Mouse (Mus musculus) midbrain, embryonic 14.5 days (tissue): ENCODE data around the gene Ldb3. TPM values are rescaled to one million over a fixed set of nuclear protein-coding genes. Genes with fewer than 3 reads are reported as not detected.

Experiments
- ATAC-seq: fragments of 200-750 bp; cut with Nextera tagmentation; 2 replicates; pipeline ENCODE4 v1.8.0; 2017; ENCODE audit warnings: moderate number of reproducible peaks, moderate library complexity; ENCODE audit not compliant: low FRiP score, low TSS enrichment
- DNase-seq: peaks from one replicate; pipeline ENCODE4 v3.0.0-alpha.2; 2015
- H3K27ac ChIP-seq: fragments of 300-500 bp; sonication (generic); replicated peaks from 2 replicates; pipeline ENCODE4 v1.5.1; 2014; ENCODE audit warnings: mild to moderate bottlenecking, low read depth, low read length, moderate library complexity
- H3K27me3 ChIP-seq: fragments of 300-500 bp; sonication (generic); 2 replicates; pipeline ENCODE4 v1.6.1; 2014; ENCODE audit warnings: low read length, control low read depth, mixed read lengths; ENCODE audit not compliant: control insufficient read depth, insufficient read depth
- H3K36me3 ChIP-seq: fragments of 300-500 bp; sonication (generic); 2 replicates; pipeline ENCODE4 v1.6.1; 2014; ENCODE audit warnings: low read length, control low read depth; ENCODE audit not compliant: control insufficient read depth, insufficient read depth
- H3K4me1 ChIP-seq: fragments of 300-500 bp; sonication (generic); 2 replicates; pipeline ENCODE4 v1.6.1; 2014; ENCODE audit warnings: mild to moderate bottlenecking, antibody characterized with exemption, low read length, control low read depth; ENCODE audit not compliant: control insufficient read depth, insufficient read depth
- H3K4me2 ChIP-seq: fragments of 300-500 bp; sonication (generic); 2 replicates; pipeline ENCODE4 v1.6.1; 2014; ENCODE audit warnings: mild to moderate bottlenecking, low read length, moderate library complexity
- H3K4me3 ChIP-seq: fragments of 300-500 bp; sonication (generic); replicated peaks from 2 replicates; pipeline ENCODE4 v1.5.1; 2014; ENCODE audit warnings: low read depth, low read length
- H3K9ac ChIP-seq: fragments of 300-500 bp; sonication (generic); replicated peaks from 2 replicates; pipeline ENCODE4 v1.6.1; 2014; ENCODE audit warnings: mild to moderate bottlenecking, low read length, moderate library complexity
- H3K9me3 ChIP-seq: fragments of 300-500 bp; sonication (generic); 2 replicates; pipeline ENCODE4 v1.6.1; 2016; ENCODE audit warnings: low read length, control low read depth, mixed read lengths; ENCODE audit not compliant: control insufficient read depth
- WGBS: fragments of 180-500 bp; shearing (Covaris S2); extraction: QIAGEN DNeasy Blood & Tissue Kit; methylation state at CpG from one replicate; pipeline ENCODE4 v1.1.7; 2014; 5-methylcytosine and 5-hydroxymethylcytosine counted together
- polyA plus RNA-seq: library from polyadenylated mRNA; unstranded; fragments of >200 nt; fragmentation: Nextera tagmentation; extraction: Ambion mirVana; gene quantifications from 2 replicates; pipeline ENCODE4 v1.2.1, GENCODE M21; 2014

Ldb3 gene
- polyA plus RNA-seq, 1 experiment from 2014 or later, result 0.50 TPM

- 85% methylated on average over 5 of the region's 5 CpGs for WGBS
- Histone ChIP-seq H3K9ac (no peak overlapping the region), H3K4me2 (no peak overlapping the region), H3K4me1 (no peaks in the 10 kb centered on the region), H3K9me3 (no peaks in the 10 kb centered on the region), H3K27me3 (no peaks in the 10 kb centered on the region), H3K27ac (no peak overlapping the region), H3K36me3 (no peaks in the 10 kb centered on the region), H3K4me3 (no peak overlapping the region)
- DNase-seq (no peak), ATAC-seq (no peak)
Observed at GRCm38 (mm10) chr14:34541896-34542295, 46.6 kb downstream of the Ldb3 start.

DNA sequence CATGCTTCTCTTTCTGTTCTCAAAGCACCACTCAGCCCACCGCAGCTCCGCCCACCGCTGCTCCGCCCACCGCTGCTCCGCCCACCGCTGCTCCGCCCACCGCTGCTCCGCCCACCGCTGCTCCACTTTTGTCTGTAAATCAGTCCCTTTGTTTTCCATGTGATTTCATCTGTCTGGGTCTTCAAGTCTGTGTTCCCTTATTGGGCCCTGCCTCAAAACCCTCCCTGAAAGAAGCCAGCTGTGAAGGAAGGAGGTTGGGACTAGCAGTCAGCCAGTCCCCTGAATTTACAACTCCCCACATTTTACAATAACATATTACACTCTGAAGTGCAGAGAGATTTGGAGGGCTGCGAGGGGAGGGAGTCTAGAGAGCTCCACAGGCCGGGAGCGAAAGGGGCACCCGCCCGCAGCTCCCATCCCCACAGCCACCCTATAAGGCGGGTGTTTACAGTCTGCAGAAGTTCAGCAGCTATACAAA lies 47.8 kb downstream of the Ldb3 start:
- WGBS, result 15% methylated on average over 17 of the region's 17 CpGs
- H3K9me3 ChIP-seq, result no peaks in the 10 kb centered on the region
- no peaks in the 10 kb centered on the region for H3K36me3 ChIP-seq
- no peak overlapping the region for H3K27ac ChIP-seq
- no peak for DNase-seq
- no peak for ATAC-seq
- H3K4me1 ChIP-seq, result no peaks in the 10 kb centered on the region
- H3K27me3 ChIP-seq, result no peaks in the 10 kb centered on the region
- H3K4me2 ChIP-seq, result no peak overlapping the region
- no peak overlapping the region for H3K9ac ChIP-seq
- H3K4me3 ChIP-seq, result no peak overlapping the region

DNA sequence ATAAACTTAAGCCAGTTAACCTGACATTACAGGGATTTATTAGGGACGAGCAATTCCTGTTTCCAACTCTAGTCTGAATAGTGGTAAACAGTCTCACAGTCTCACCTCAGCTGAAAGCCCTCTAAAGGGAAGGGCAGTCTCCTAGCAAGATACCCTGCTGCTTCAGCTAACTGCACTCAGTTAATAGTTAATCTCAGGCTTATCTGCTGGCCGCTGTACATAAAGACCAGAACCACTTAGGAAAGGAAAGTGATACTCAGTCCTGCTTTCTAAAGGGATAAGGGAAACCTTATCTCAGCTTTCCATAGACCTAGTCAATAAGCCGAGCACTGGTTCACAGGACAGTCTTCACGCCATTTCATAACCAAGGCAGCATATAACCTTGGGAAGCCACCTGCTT lies 52.6 kb downstream of the Ldb3 start:
- no peaks in the 10 kb centered on the region for H3K4me1 ChIP-seq
- WGBS, result 72% methylated on average over 4 of the region's 4 CpGs
- H3K9me3 ChIP-seq, result no peaks in the 10 kb centered on the region
- no peak overlapping the region for H3K4me2 ChIP-seq
- no peak overlapping the region for H3K4me3 ChIP-seq
- H3K27me3 ChIP-seq, result no peaks in the 10 kb centered on the region
- ATAC-seq (no peak), DNase-seq (no peak)
- no peak overlapping the region for H3K27ac ChIP-seq
- H3K9ac ChIP-seq, result no peak overlapping the region
- no peaks in the 10 kb centered on the region for H3K36me3 ChIP-seq

DNA sequence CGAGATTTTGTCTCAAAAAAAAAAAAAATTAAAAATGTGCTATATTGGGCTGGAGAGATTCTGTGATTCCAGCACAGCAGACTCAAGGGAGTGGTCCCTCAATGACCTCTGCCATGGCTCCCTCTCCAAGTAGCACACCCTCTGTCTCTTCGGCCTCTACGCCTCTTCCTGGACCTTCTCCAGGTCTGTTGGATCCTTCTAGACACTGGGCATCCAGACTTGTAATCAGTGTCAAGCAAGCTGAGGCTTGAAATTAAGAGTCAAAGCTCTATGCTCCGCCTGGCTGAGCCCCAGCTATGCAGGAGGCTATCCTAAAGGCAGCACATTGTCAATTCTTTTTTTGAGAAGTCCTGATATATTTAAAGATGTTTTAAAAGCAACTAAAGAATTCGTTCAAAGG lies 54.9 kb downstream of the Ldb3 start:
- 79% methylated on average over 5 of the region's 5 CpGs for WGBS
- no peak for ATAC-seq

DNA sequence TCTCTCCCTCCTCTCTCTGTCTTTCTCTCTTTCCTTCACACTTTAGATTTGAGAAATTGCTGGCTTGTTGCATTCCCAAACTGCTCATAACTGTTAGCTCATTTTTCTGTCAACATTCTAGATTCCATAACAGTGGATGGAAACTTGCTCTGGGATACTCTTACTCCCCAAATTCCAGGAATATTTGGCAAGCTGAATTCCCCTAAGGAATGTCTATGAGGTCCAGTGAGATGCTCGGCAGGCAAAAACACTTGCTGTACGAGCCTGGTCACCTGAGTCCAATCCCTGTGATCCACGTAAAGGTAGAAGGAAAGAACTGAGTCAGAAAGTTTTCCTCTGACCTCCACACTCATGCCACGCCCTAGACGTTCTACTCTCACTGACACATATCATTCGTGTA lies 55.9 kb downstream of the Ldb3 start:
- WGBS, result 89% methylated on average over 6 of the region's 6 CpGs
- Histone ChIP-seq H3K4me3 (no peak overlapping the region), H3K9ac (no peak overlapping the region), H3K36me3 (no peaks in the 10 kb centered on the region), H3K4me1 (no peaks in the 10 kb centered on the region), H3K27me3 (no peaks in the 10 kb centered on the region), H3K4me2 (no peak overlapping the region), H3K9me3 (no peaks in the 10 kb centered on the region), H3K27ac (no peak overlapping the region)
- no peak for DNase-seq
- ATAC-seq, result no peak

More for the DNA sequence above, 54.9 kb downstream of the Ldb3 start:
- no peak overlapping the region for H3K27ac ChIP-seq
- no peaks in the 10 kb centered on the region for H3K9me3 ChIP-seq
- DNase-seq, result no peak
- H3K9ac ChIP-seq, result no peak overlapping the region
- H3K4me1 ChIP-seq, result no peaks in the 10 kb centered on the region
- no peaks in the 10 kb centered on the region for H3K36me3 ChIP-seq
- no peaks in the 10 kb centered on the region for H3K27me3 ChIP-seq
- H3K4me2 ChIP-seq, result no peak overlapping the region
- H3K4me3 ChIP-seq, result no peak overlapping the region

DNA sequence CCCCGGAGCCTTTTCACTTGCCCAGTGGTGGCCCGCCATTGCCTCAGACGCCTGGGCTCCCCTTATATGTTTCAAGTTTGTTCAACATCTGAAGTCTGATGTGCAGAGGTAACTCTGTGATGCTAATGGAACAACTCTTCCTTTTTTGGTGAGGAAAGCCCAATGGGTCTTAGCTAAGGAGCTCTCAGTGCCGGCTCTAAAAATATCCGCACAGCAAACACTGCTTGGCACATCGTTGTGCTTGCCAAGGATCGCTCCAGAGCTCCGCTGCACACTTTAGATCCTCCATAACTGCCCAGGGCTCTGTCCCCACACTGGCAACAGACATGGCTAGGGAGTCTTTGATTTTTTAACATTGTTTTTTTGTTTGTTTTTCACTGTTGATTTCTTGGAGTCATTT lies 59.7 kb downstream of the Ldb3 start:
- ATAC-seq (no peak), DNase-seq (no peak)
- Histone ChIP-seq H3K27ac (no peak overlapping the region), H3K36me3 (no peaks in the 10 kb centered on the region), H3K4me2 (no peak overlapping the region), H3K27me3 (no peaks in the 10 kb centered on the region), H3K9ac (no peak overlapping the region), H3K4me1 (no peaks in the 10 kb centered on the region), H3K4me3 (no peak overlapping the region), H3K9me3 (no peaks in the 10 kb centered on the region)
- WGBS, result 72% methylated on average over 8 of the region's 8 CpGs

- 92% methylated on average over 8 of the region's 8 CpGs for WGBS
- ATAC-seq, result no peak
Observed at GRCm38 (mm10) chr14:34522701-34523100, 65.8 kb downstream of the Ldb3 start, which contains the start of gene 9230112D13Rik. 9230112D13Rik (minus strand) TSS chr14:34522801.

DNA sequence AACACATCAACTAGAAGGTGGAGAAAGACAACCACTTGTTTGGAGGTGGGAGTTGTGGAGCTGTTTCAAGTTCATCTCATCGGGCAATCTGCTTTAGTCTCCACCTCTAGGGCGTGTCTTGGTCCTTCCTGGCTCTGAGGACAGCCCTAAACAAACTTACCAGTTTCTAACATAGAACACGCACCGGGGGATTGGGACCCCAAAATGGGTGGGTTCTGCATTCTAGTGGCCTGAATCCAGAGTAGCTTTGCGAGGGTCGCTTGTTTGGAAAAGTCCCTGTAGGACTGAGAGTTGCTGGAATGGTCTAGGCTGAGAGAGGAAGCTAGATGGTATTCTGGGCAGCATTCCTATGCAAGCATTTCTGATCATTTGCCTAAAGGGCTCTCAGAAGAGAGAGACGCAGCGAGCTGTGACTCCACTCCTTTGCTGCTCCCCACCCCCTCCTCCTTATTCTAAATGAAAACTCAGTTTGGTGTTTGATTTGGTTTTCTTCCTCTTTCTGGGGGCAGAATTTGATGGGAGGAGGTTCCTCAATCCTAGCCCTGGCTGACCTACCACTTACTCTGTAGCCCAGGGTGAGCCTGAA lies 70.4 kb downstream of the Ldb3 start:
- 92% methylated on average over 8 of the region's 8 CpGs for WGBS
- Histone ChIP-seq H3K4me1 (no peaks in the 10 kb centered on the region), H3K4me2 (no peak overlapping the region), H3K9me3 (no peaks in the 10 kb centered on the region), H3K27ac (no peak overlapping the region), H3K36me3 (no peaks in the 10 kb centered on the region), H3K9ac (no peak overlapping the region), H3K4me3 (no peak overlapping the region), H3K27me3 (no peaks in the 10 kb centered on the region)
- ATAC-seq (no peak), DNase-seq (no peak)

More at GRCm38 (mm10) chr14:34522701-34523100, 65.8 kb downstream of the Ldb3 start, which contains the start of gene 9230112D13Rik:
- Histone ChIP-seq H3K27ac (no peak within 1 kb of the TSS), H3K4me3 (no peak within 1 kb of the TSS), H3K4me2 (no peak within 1 kb of the TSS), H3K4me1 (no peaks in the 10 kb centered on the region), H3K9me3 (no peaks in the 10 kb centered on the region), H3K36me3 (no peaks in the 10 kb centered on the region), H3K9ac (no peak within 1 kb of the TSS), H3K27me3 (no peaks in the 10 kb centered on the region)
- DNase-seq, result no peak

- DNase-seq, result no peak
- H3K4me1 ChIP-seq, result no peaks in the 10 kb centered on the region
Observed at GRCm38 (mm10) chr14:34516960-34517577, 71.4 kb downstream of the Ldb3 start.

More at GRCm38 (mm10) chr14:34516960-34517577, 71.4 kb downstream of the Ldb3 start:
- Histone ChIP-seq H3K4me3 (no peak overlapping the region), H3K27me3 (no peaks in the 10 kb centered on the region), H3K9me3 (no peaks in the 10 kb centered on the region), H3K9ac (no peak overlapping the region), H3K4me2 (no peak overlapping the region), H3K36me3 (no peaks in the 10 kb centered on the region), H3K27ac (no peak overlapping the region)
- 93% methylated on average over 10 of the region's 10 CpGs for WGBS
- no peak for ATAC-seq
